Mouse (Mus musculus): ENCODE data around the gene Sema4a.

Gene Sema4a

DNA sequence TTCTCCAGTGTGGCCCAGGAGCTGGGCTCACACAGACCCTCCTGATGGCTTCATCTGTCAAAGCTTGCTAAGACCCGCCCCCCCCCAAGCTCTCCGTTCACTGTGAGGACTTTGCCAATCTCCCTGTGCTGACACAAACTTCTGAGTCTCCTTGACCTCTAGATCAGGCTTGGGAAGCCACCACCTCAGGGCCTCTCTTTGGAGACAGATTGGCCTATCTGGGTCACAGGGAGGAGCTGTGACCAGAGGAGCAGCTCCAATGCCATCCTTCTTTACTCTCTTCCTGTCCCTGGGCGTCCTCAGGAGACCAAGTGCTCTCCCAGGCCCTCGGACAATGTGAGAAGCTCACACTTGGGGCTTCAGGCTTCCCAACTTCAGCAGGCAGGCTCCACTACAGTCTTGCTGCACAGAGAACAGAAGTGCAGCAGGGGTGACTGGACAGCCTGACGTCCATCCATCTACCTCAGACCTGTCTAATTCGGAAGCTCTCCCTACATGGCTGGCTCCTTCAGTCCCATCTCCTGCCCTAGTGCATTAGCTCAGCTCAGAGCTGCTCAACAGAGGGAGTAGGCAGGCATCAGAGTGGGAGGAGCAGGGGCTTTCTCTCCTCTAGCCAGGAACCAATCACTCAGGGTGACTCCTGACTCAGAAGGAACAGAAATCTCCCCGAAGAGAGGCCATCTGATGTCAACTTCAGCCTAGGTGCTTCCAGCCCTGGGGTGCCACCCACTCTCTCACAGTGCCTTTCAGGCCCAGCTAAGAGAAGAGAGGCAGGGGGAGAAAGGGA, 4.0 kb downstream of the Sema4a start:
- no peak for DNase-seq (ENCODE audit: extremely low spot score, low read depth, low spot score)

DNA sequence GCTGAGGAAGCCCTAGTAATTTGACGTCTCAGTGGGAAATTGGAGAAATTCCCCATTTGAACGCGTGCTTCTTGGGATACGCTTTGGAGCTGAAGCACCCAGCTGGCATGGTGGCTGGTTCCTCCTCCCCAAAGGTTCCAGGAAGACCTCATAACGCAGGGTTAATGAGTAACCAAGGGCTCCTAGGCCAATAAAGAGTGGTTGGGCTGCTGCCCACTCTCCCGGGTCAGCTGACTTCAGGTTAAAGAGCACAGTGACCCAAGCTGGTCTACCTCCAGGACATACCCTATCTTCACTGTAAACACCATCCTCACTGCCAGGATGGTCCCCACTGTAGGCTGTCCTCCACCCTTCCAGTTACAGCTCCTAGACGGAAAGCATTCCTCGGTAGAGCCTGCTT, 4.7 kb downstream of the Sema4a start:
- DNase-seq (ENCODE audit: extremely low spot score, low read depth, low spot score), result no peak

DNA sequence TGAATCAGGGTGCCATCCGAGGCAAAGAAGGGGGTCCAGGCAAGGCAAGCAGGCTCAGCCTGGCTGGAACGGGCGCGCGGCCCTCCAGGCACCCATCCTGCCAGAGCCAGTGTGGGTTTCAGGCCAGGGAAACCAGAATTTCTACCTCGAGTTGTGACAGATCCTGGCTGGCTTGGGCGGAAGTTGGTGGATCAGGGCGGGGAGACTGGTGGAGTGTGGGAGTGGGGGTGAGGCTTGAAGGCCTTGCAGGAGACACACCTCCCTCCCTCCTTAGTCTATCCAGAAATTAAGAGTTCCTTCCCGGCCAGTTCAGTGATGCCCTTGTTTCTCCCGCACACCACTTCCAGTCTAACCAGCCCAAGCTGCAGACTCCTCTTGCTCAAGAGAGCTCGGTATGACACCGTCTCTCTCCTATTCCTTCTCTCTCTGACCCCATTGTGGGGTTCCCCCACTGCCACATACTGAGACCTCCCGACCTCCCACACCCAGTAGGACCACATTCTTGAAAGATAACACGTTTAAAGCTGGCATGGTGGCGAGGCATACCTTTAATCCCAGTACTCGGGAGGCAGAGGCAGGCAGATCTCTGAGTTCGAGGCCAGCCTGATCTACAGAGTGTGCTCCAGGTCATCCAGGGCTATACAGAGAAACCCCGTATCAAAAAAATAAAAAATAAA, 5.3 kb downstream of the Sema4a start:
- DNase-seq (ENCODE audit: extremely low spot score, low read depth, low spot score), result no peak

DNA sequence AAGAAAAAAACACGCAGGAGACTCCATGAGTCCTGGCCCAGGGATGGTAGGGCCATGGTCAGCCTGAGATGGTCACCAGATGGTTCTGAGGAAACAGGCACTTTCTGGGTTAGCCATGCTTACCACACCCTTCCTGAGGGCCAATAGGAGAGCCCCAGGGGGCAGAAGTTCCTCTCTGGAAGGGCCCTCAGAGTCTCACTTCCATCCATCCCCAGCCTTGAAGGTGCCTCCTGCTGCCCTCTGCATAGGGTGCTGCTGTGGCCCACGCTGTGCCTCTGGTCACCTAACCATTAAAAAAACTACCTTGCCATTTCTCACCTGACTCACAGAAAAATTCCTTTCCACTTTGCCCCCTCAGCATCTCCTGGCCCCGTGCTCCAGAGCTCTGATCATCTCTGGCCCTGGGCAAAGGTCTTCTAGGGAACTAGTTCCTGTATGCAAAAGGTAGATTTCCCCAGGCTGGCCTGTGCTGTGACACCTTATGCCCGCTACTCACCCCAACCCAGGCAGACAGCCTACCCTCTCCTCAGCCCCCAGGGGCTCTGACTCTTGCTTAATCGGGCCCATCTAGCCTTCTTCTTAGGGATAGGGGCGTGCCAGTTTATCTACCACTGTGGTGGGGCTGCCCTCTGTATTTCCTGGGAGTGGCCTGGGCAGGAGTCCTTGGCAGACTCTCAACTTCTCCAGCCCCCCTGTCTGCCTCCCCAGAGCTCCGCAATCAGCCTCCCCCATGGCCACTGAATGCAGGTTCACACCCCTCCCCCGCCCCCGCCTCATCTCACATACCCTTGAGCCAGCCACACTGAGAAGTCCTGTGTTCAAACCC, 6.0 kb downstream of the Sema4a start:
- no peak for DNase-seq (ENCODE audit: extremely low spot score, low read depth, low spot score)

DNA sequence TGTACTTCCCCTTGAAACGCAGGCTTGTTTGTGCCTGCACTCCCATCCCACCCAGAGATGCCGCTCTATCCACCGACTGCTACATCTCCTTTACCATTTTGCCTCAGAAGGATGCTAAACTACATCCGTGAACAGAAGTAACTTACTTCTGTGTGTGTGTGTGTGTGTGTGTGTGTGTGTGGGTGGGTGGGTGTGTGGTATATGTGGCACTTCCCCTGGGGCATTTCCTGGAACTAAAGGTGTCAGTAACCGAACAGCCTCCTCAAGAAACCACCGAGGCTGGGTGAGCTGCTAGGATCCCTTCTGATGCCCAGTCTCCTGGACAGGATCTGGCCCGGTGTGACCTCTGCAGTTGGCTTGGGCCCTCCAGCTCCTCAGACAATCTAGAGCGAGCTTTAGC, 7.0 kb downstream of the Sema4a start:
- DNase-seq (ENCODE audit: extremely low spot score, low read depth, low spot score), result no peak

DNA sequence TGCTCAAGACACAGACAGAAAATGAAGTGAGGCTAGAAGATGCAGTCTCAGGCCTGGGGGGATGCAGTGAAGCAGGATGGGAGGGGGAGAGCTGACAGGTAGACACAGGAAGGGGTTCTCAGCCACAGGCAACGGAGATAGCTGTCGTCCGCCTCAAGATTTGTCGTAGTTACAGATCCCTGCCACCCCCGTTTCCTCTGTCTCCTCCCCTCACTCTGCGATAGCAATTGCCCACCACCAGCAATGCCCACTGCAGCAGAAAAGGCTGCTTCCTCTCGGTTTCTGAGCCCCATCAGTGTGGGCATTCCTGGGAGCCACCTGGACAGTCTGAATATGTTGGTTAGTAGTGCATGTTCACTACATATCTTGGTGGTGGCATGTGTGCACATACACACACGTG, 7.6 kb downstream of the Sema4a start:
- DNase-seq (ENCODE audit: extremely low spot score, low read depth, low spot score), result no peak

DNA sequence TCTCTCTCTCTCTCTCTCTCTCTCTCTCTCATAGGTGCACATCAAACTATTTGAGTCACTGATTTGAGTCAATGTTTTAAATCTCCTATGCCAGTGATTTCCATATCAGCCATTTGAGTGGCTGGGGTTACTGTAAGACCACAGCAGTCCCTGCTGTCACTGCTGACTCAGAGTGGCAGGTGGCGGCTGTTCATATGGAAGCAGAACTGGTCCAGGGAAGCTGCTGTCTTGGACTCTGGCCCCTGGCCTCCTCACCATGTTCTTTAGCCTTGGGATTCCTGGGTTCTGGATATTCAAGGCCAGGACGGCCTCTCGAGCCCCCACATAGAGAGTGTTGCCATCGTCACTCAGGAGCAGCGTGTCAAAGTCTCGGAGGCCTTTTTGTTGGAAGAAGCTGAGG, 8.3 kb downstream of the Sema4a start:
- DNase-seq (ENCODE audit: extremely low spot score, low read depth, low spot score), result no peak

DNA sequence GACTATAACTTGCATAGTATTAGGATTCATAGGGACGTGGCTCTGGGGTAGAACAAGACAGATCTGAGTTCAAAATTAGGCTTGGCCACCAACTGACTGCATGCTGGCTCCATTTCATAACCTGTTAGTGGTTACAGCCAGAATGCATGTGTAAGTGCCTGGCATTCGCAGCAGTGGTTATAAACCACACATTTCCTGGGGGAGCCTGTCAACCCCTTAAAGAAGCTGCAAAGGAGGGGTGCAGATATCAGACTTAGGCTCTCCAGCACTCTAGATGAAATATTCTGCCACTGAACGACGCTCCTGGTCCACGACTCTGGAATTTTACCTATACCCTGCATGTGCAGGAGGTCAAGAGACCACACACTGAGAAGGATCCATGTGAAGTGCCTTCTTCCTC, 8.7 kb downstream of the Sema4a start:
- DNase-seq (ENCODE audit: extremely low spot score, low read depth, low spot score), result no peak

DNA sequence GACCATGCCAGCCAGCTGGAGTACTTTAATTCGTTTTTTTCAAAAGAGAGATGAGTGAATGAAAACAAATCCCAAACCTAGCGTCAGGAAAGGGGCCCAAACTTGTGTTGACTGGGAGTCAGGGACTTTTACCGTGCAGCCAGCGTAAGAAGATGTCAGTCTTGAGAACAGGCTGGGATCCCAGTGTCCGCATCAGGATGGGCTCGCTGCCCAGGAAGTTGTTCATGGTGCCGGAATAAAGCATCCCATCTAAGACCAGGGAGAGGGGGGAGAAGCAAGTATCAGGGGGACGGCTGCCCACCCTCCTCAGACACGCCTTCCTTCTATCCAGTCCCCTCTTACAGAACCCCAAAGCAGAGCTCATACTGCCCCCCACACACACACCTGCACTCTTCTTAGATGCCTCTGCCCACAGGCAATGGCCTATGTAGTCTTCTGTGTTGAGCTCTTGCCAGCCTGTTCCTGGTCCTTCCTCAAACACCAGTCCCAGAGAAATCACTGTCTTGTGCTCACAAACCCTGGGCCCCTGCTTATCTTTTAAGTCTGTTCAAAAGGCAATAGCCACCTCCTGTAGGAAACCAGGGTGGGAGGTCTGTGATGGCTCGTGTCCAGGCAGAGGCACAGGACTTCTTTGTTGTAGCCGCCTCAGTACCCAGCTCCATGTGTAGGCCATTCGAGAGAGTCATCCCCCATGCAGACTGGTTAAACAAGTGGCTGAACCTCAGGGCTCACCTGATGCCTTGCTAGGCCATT, 10.4 kb downstream of the Sema4a start:
- DNase-seq (ENCODE audit: extremely low spot score, low read depth, low spot score), result no peak

DNA sequence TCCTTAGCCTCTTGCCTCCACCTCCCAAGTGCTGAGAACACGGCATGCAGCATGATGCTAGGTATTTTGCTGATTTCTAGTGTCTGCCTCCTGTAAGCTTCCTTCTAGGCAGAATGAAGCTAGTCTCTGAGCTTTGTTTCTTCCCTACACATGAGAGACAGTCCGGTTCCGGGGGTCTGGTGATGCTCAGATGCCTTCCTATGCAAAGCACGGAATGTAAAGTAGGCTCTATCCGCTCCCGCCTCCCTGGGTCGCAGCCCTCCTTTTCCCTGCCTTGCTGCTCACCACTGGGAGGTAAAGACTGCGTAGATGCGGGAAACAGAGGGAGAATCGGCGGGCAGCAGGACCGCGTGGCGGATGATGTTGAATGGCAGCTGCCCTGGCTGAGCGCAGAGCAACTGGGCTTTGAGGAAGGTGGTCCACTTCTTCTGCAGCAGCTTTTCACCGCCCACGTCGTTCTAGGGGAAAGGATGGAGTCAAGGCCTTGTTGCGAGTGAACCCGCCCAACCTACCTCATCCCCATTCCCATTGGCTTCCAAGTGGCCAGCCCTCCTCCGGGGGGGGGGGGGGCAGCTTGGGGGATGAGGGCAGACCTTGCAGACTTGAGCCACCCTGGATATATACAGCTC, 11.5 kb downstream of the Sema4a start:
- DNase-seq (ENCODE audit: extremely low spot score, low read depth, low spot score), result no peak

DNA sequence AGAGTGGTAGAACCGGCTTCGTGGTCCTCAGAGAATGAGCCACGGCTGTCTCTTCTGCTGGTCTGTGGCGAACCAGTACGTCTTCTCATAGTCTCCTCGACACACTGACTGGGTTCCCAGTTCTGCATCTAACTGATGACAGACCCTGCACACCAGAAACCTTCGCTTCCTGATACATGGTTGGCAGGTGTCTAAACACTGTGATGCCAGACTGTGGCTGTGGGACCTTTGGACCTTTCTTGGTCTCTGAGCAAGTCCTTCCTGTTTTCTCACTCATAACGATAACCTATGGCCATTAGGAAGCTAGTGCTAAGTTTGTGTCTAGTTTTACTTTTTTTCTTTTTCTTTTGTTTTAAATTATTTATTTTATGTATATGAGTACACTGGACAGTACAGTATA, 12.5 kb downstream of the Sema4a start:
- DNase-seq (ENCODE audit: extremely low spot score, low read depth, low spot score), result no peak

DNA sequence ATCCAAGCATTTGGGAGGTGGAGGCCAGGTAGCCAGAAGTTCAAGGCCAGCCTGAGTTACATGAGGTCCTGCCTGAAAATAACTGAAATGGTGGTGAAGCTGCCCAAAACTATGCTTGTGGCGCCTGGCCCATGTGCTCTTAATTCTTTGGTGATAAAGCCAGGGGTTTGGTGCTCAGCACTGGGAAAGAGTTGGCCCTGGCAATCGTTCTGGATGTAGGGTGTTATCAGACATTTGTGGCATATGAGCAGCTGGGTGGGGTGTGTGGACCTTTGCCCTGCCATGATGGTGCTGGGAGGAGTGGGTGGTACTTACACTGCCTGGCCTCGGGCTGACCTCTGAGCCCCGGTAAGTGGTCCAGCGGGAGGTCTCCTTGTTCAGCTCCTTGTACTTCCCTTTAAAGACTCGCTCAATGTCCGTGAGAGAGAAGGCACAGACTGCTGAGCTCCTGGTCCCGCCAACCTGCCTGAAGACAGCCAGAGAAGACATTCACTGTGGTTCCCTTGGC, 13.3 kb downstream of the Sema4a start:
- no peak for DNase-seq (ENCODE audit: extremely low spot score, low read depth, low spot score)

DNA sequence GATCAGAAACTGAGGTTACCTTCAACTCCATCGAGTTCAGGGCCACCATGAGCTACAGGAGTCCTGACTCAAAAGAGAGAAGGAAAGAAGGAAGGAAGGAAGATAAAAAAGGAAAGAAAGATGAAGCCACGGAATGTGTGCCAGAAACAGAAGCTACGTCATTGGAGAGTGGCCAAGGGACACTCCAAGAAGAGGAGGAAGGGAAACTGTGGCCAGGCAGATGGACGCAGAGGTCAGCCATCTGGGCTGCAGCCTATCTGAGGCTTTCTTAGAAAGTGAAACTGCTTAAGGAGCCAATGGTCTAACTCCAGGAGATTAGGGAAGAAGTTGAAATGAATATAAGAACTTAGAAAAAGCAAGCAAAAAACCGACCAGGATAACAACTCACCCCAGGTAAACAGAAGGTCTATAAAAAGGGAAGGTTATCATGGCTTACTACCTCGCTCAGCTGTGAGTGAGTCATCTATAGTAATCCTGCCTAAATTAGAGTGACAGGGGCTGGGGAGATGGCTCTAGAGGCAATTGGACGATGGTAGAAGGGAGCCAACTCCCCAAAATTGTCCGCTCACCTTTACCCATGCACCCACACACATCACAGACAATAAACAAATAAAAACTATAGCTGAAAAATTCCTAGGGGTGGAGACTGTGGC, 14.4 kb downstream of the Sema4a start:
- DNase-seq (ENCODE audit: extremely low spot score, low read depth, low spot score), result no peak

DNA sequence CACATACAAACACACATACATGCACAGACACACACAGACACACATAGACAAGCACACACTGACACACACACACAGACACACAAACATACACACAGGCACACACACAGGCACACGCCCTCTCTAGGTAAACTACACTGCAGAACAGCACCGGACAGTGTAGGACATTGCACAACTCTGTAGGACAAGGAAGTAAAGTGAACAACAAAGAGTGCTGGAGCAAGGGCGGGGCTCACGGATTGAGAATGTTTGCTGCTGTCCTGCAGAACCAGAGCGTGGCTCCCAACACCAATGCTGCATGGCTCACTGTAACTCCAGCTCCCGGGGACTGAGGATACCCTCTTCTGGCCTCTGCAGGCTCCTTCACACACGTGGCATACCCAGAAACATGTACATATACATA, 18.1 kb downstream of the Sema4a start:
- DNase-seq (ENCODE audit: extremely low spot score, low read depth, low spot score), result no peak

DNA sequence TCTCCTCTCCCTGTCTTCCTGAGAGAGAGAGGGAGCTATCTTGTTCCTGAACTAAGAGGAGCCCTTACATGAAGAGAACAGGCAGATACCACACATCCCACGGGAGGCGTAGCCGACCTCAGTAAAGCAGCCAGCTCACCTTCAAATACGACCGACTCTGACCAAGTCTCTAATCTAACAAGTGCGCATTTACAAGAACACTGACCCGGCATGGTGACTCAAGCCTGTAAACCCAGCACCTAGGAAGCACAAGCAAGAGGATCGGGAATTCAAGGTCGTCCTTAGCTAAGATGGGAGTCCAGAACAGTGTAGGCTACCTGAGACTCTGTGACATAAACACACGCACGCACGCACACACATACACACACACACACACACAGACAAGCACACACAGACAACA, 18.5 kb downstream of the Sema4a start:
- DNase-seq (ENCODE audit: extremely low spot score, low read depth, low spot score), result no peak

DNA sequence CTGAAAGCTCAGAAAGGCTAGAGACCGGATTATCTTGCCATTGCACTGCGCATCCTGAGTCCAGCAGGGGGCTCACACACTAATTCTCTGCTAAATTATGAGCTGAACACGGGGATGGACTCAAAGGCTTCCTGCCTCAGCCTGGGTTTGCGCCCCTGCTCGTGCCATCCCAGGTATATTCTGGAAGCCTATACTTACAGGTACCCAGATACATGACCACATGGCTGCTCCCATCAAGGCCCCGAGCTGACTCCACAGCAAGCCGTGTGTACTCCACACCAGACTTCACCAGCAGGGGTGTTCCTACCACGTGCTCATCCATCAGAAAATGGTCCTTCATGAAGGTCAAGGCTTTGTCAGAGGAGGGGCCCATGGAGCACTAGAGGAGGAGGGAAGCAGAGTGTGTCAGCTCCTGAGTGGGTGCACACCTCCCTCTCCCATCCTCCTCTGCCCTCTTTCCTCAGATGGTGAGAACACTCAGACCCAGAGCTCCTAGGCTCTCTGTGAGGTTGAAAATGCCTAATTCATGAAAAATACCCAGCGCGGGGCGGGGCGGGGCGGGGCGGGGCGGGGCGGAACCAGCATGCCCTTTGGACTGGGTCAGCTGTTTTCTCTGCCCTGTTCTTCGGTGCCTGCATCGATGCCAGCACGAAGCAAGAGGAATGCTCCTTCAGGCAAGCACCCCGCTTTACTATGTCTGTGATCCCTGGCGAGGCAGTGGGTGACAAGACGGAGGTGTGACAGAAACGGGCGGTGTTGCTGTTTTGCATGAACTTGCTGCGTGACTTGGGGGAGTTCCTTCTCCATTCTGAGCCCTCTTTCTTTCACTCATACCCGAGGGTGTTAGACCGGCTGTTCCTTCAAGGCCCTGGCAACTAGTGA, 20.2 kb downstream of the Sema4a start:
- no peak for DNase-seq (ENCODE audit: extremely low spot score, low read depth, low spot score)

DNA sequence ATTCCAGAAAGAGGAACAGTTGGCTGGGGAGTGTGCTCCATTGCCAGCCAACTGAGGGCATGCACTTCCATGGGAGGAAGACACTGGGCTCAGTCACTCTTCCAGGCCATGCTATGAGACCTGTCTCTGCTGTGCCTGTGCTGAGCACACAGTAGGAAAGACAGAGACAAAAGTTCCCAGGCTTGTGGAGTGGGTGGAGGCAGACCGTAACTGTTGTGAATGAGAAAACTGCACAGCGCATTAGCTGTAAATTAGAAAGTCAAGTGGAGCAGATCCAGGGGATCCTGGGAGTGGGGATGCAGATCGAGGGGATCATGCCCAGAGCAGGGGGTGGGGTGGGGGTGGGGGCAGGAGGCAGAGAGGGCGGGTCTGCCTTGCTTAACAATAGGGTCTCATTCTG, 21.4 kb downstream of the Sema4a start:
- DNase-seq (ENCODE audit: extremely low spot score, low read depth, low spot score), result no peak

DNA sequence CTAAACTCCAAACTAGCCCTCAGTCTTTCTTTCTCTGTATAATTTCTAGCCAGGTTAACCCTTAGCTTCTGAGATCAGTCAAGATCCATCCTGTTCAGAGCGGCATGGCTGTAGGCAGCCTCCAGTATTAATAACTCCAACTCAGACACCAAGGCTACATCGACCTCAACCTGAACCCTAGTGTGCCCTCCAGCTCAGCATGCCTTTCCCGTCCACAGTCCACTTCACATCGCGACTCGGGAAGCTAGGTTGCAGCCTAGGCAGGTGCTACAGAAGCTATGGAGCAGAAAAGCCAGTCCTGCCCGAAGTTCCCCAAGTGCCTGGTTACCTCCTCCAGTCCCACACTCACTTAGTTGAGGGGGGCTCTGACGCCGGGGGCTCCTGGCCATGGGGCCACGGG, 23.5 kb downstream of the Sema4a start:
- no peak for DNase-seq (ENCODE audit: extremely low spot score, low read depth, low spot score)

All from hindlimb bud, embryonic 11.5 days (tissue).